Mouse (Mus musculus) stomach, postnatal 0 days (tissue): ENCODE measurements around the gene Sigmar1. TPM values are rescaled to one million over a fixed set of nuclear protein-coding genes. Genes with fewer than 3 reads are reported as not detected.
A peak's percentile ranks its signal among the peaks of the same experiment; 100 is the strongest.

Source experiments
- ATAC-seq: fragments of 200-750 bp; cut with Nextera tagmentation; 2 replicates; pipeline ENCODE4 v1.8.0; 2017; ENCODE audit not compliant: low FRiP score, low TSS enrichment
- DNase-seq: peaks from one replicate; pipeline ENCODE4 v3.0.0-alpha.2; 2016; ENCODE audit warnings: low spot score
- H3K27ac ChIP-seq: fragments of 300-500 bp; sonication (generic); replicated peaks from 2 replicates; pipeline ENCODE4 v1.5.1; 2014; ENCODE audit warnings: mild to moderate bottlenecking, control low read depth
- H3K27me3 ChIP-seq: fragments of 300-500 bp; sonication (generic); 2 replicates; pipeline ENCODE4 v1.6.1; 2014; ENCODE audit warnings: low read length; ENCODE audit not compliant: control insufficient read depth, insufficient read depth
- H3K36me3 ChIP-seq: fragments of 300-500 bp; sonication (generic); 2 replicates; pipeline ENCODE4 v1.6.1; 2014; ENCODE audit warnings: low read length, mixed read lengths; ENCODE audit not compliant: control insufficient read depth, insufficient read depth
- H3K4me1 ChIP-seq: fragments of 300-500 bp; sonication (generic); replicated peaks from 2 replicates; pipeline ENCODE4 v1.6.1; 2014; ENCODE audit warnings: antibody characterized with exemption; ENCODE audit not compliant: control insufficient read depth, insufficient read depth
- H3K4me2 ChIP-seq: fragments of 300-500 bp; sonication (generic); replicated peaks from 2 replicates; pipeline ENCODE4 v1.6.1; 2014; ENCODE audit warnings: low read depth, mild to moderate bottlenecking, control low read depth, moderate library complexity
- H3K4me3 ChIP-seq: fragments of 300-500 bp; sonication (generic); 2 replicates; pipeline ENCODE4 v1.5.1; 2014; ENCODE audit warnings: low read depth, low read length, control low read depth
- H3K9ac ChIP-seq: fragments of 300-500 bp; sonication (generic); 2 replicates; pipeline ENCODE4 v1.6.1; 2014; ENCODE audit warnings: mild to moderate bottlenecking, low read length, control low read depth, mixed read lengths
- H3K9me3 ChIP-seq: fragments of 300-500 bp; sonication (generic); 2 replicates; pipeline ENCODE4 v1.6.1; 2016; ENCODE audit warnings: low read length; ENCODE audit not compliant: control insufficient read depth
- CTCF ChIP-seq: IDR thresholded peaks from 2 replicates; pipeline ENCODE4 v1.5.1; 2016; ENCODE audit warnings: antibody characterized with exemption, low read depth, mild to moderate bottlenecking, moderate library complexity
- EP300 ChIP-seq: optimal IDR thresholded peaks from 2 replicates; pipeline ENCODE3; 2016; ENCODE audit warnings: antibody characterized with exemption
- WGBS: fragments of 180-500 bp; shearing (Covaris S2); extraction: QIAGEN DNeasy Blood & Tissue Kit; methylation state at CpG from one replicate; pipeline ENCODE4 v1.1.7; 2014; 5-methylcytosine and 5-hydroxymethylcytosine counted together
- polyA plus RNA-seq: library from polyadenylated mRNA; unstranded; fragments of >200 nt; fragmentation: Nextera tagmentation; extraction: Ambion mirVana; gene quantifications from 2 replicates; pipeline ENCODE4 v1.2.1, GENCODE M21; 2015

The Sigmar1 gene
- polyA plus RNA-seq, 1 experiment from 2014 or later: 43.9 TPM

- Histone ChIP-seq H3K36me3 (peaks cover 5% of the 10 kb centered on the region; the same call in 1 of the 2 replicates), H3K27me3 (no peaks in the 10 kb centered on the region), H3K27ac (no peak overlapping the region), H3K9me3 (no peaks in the 10 kb centered on the region), H3K9ac (no peak overlapping the region), H3K4me2 (no peak overlapping the region), H3K4me1 (peaks cover 11% of the 10 kb centered on the region; the same call in 1 of the 2 replicates), H3K4me3 (no peak overlapping the region)
- 80% methylated on average over 11 of the region's 11 CpGs for WGBS
- no peak for TF ChIP-seq EP300
- no peak for TF ChIP-seq CTCF
- DNase-seq: no peak
- ATAC-seq: no peak
These were observed 2.1 kb upstream of the Sigmar1 start for GRCm38 (mm10) chr4:41758021-41758420.

GRCm38 (mm10) chr4:41757321-41757720 lies 1.4 kb upstream of the Sigmar1 start:
- Histone ChIP-seq H3K4me1 (peaks cover 8% of the 10 kb centered on the region; the same call in 1 of the 2 replicates), H3K27ac (no peak overlapping the region), H3K9ac (no peak overlapping the region), H3K4me2 (no peak overlapping the region), H3K27me3 (no peaks in the 10 kb centered on the region), H3K36me3 (peaks cover 5% of the 10 kb centered on the region; the same call in 1 of the 2 replicates), H3K9me3 (no peaks in the 10 kb centered on the region), H3K4me3 (no peak overlapping the region)
- ATAC-seq: no peak
- DNase-seq: no peak
- 95% methylated on average over 13 of the region's 13 CpGs for WGBS
- TF ChIP-seq EP300 (no peak), CTCF (no peak)

- Histone ChIP-seq H3K4me1 (peaks cover 8% of the 10 kb centered on the region; the same call in 1 of the 2 replicates), H3K4me3 (peak overlapping the region; percentile 72), H3K9ac (0 out of 2 replicates have a peak overlapping the region, but pooled peaks have one; percentile 80), H3K4me2 (peak overlapping the region; percentile 82), H3K27me3 (no peaks in the 10 kb centered on the region), H3K9me3 (no peaks in the 10 kb centered on the region), H3K36me3 (peaks cover 5% of the 10 kb centered on the region; the same call in 1 of the 2 replicates), H3K27ac (no peak overlapping the region)
- ATAC-seq (no peak), DNase-seq (no peak)
- 73% methylated on average over 8 of the region's 8 CpGs for WGBS
- TF ChIP-seq EP300 (no peak), CTCF (no peak)
These were observed 483 bp upstream of the Sigmar1 start for GRCm38 (mm10) chr4:41756440-41756839.

GRCm38 (mm10) chr4:41754797-41755337 lies 1.1 kb downstream of the Sigmar1 start, which contains the start of gene Galt:
TSS of gene Galt (plus strand) at chr4:41755228.
- Histone ChIP-seq H3K27me3 (no peaks in the 10 kb centered on the region), H3K9me3 (no peaks in the 10 kb centered on the region), H3K27ac (peak within 1 kb of the TSS; percentile 86), H3K4me1 (no peaks in the 10 kb centered on the region; the same call in 1 of the 2 replicates), H3K9ac (peak within 1 kb of the TSS; percentile 80), H3K4me2 (peak within 1 kb of the TSS; percentile 82), H3K4me3 (peak within 1 kb of the TSS; percentile 72), H3K36me3 (peaks cover 5% of the 10 kb centered on the region; the same call in 1 of the 2 replicates)
- DNase-seq (no peak), ATAC-seq (peak; percentile 68)
- 13% methylated on average over 14 of the region's 14 CpGs for WGBS
- TF ChIP-seq EP300 (no peak), CTCF (no peak)

GRCm38 (mm10) chr4:41745021-41745420 lies 10.9 kb downstream of the Sigmar1 start:
- H3K27me3 ChIP-seq: no peaks in the 10 kb centered on the region
- ATAC-seq (no peak), DNase-seq (no peak)
- WGBS: 83% methylated on average over 1 of the region's 1 CpGs
- no peak overlapping the region for H3K27ac ChIP-seq
- no peak overlapping the region for H3K4me2 ChIP-seq
- TF ChIP-seq CTCF: no peak
- no peak for TF ChIP-seq EP300
- no peaks in the 10 kb centered on the region for H3K36me3 ChIP-seq
- H3K9ac ChIP-seq: no peak overlapping the region
- no peaks in the 10 kb centered on the region for H3K9me3 ChIP-seq
- peaks cover 4% of the 10 kb centered on the region; the same call in 1 of the 2 replicates for H3K4me1 ChIP-seq
- no peak overlapping the region for H3K4me3 ChIP-seq

GRCm38 (mm10) chr4:41744131-41744530 lies 11.8 kb downstream of the Sigmar1 start:
- H3K27me3 ChIP-seq: no peaks in the 10 kb centered on the region
- H3K4me3 ChIP-seq: no peak overlapping the region
- no peak overlapping the region for H3K4me2 ChIP-seq
- no peaks in the 10 kb centered on the region for H3K9me3 ChIP-seq
- no peak for TF ChIP-seq CTCF
- TF ChIP-seq EP300: no peak
- no peak overlapping the region for H3K27ac ChIP-seq
- no peak overlapping the region for H3K9ac ChIP-seq
- WGBS: 58% methylated on average over 2 of the region's 2 CpGs
- no peak for ATAC-seq
- H3K4me1 ChIP-seq: peaks cover 4% of the 10 kb centered on the region; the same call in 1 of the 2 replicates
- no peaks in the 10 kb centered on the region for H3K36me3 ChIP-seq
- no peak for DNase-seq
